Mouse (Mus musculus): ENCODE measurements around the gene 2010111I01Rik.

DNA sequence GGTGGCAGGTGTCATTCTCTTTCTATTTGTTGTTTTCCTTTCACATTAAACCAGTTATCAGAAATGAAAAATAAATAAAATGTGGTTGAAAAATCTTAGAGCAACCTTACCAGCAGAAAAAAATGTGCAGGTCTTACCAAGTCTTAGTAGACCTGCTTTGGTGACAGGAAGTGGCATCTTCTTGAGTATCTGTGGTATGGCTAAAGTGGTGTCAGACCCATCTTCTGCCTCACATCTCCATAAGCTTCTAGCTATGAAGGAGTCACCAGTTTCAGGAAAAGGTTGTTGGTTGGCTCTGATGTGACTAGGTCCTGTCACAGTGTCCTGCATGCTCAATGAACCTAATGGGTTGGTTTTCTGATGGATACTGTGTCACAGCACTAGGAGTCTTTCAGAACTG lies 176.6 kb downstream of the 2010111I01Rik start:
- TF ChIP-seq CTCF (IDR thresholded peaks at IDR 0.05; ENCODE audit: control insufficient read depth, insufficient read depth, low read length) (no peak), POLR2A (IDR thresholded peaks at IDR 0.05; ENCODE audit: borderline replicate concordance, control insufficient read depth, low read depth, low read length) (no peak)
